Comparison of ENCODE assay signal across 8 mouse cellular contexts in genomic region chr15:93438663-93439062, GRCm38 (mm10). TPM values are rescaled to one million over a fixed set of nuclear protein-coding genes. Genes with fewer than 3 reads are reported as not detected.
DNase-seq lines count a peak whose midpoint lies in the region; ATAC-seq and TF ChIP-seq lines count a peak whose summit lies in the region.
"Had no signal": no experiment of that assay in that cellular context is flagged by ENCODE, and none has a peak within 500 bp of the region (broad histone marks: within the 10 kb centered on the region; RNA-seq: fewer than 3 reads in every experiment).

No protein-coding gene starts in this region.

- peak; percentile 75 for TF ChIP-seq CTCF in ES-Bruce4 (IDR thresholded peaks at IDR 0.05; ENCODE audit: low read depth, low read length)

- no peaks in the 10 kb centered on the region for H3K4me1 ChIP-seq in ES-Bruce4 (ENCODE audit: control insufficient read depth, insufficient read depth, low read length)
- no peaks in the 10 kb centered on the region for H3K4me1 ChIP-seq in lung, embryonic 16.5 days (replicated peaks; ENCODE audit: control insufficient read depth, insufficient read depth, low read length)
- H3K4me1 ChIP-seq: liver, embryonic 15.5 days had no signal

- no peak overlapping the region for H3K4me3 ChIP-seq in ES-Bruce4 (ENCODE audit: low read depth, low read length)
- H3K4me3 ChIP-seq in lung, embryonic 16.5 days (ENCODE audit: low read length), result no peak overlapping the region
- H3K4me3 ChIP-seq: liver, embryonic 15.5 days had no signal

- no peaks in the 10 kb centered on the region for H3K9me3 ChIP-seq in ES-Bruce4 (replicated peaks; ENCODE audit: control insufficient read depth, insufficient read depth, low read length, poor library complexity, severe bottlenecking)
- H3K9me3 ChIP-seq in lung, embryonic 16.5 days (ENCODE audit: control insufficient read depth, low read length), result peaks cover 2% of the 10 kb centered on the region; the same call in 1 of the 2 replicates
- H3K9me3 ChIP-seq: liver, embryonic 15.5 days had no signal

- no peak for TF ChIP-seq EP300 in ES-Bruce4 (IDR thresholded peaks at IDR 0.05; ENCODE audit: insufficient read depth, low read depth, low read length)

- H3K36me3 ChIP-seq in ES-Bruce4 (ENCODE audit: control insufficient read depth, insufficient read depth, low read length, poor library complexity, severe bottlenecking), result peaks cover 12% of the 10 kb centered on the region
- peaks cover 12% of the 10 kb centered on the region for H3K36me3 ChIP-seq in lung, embryonic 16.5 days (ENCODE audit: control insufficient read depth, insufficient read depth, low read length)

- intact Hi-C loops in gastrocnemius, postnatal 14 days (cut with DNase I; ENCODE audit: low total_unique reads), result loop anchor here (2.0 to 10.0 kb wide), 2 partner anchors 136 to 174 kb away; no protein-coding TSS in a partner anchor

- no peak overlapping the region for H3K27ac ChIP-seq in ES-Bruce4 (ENCODE audit: insufficient read depth, low read length)
- H3K27ac ChIP-seq in lung, embryonic 16.5 days (ENCODE audit: low read length), result no peak overlapping the region
- H3K27ac ChIP-seq: liver, embryonic 15.5 days had no signal

- TF ChIP-seq POLR2A in ES-Bruce4 (IDR thresholded peaks at IDR 0.05; ENCODE audit: insufficient read depth, low read length), result no peak

- H3K9ac ChIP-seq in ES-Bruce4 (ENCODE audit: low read depth, poor library complexity, severe bottlenecking), result no peak overlapping the region
- H3K9ac ChIP-seq in lung, embryonic 16.5 days (ENCODE audit: low read length), result no peak overlapping the region
- H3K9ac ChIP-seq: liver, embryonic 15.5 days had no signal

- DNase-seq in cerebellum, postnatal 4 days (ENCODE audit: low spot score in 2 of 2), result peak; percentile 51 to 52
- peak; percentile 40 for DNase-seq in gastrocnemius, postnatal 14 days
- DNase-seq in layer of hippocampus, adult 11-12 months (ENCODE audit: low spot score), result peak; percentile 66
- peak; percentile 77 to 81 for DNase-seq in right cerebral cortex, adult 2 months (ENCODE audit: low spot score in 2 of 2)

- no peak overlapping the region for H3K4me2 ChIP-seq in lung, embryonic 16.5 days (ENCODE audit: low read depth, low read length)
- H3K4me2 ChIP-seq: liver, embryonic 15.5 days had no signal

- ATAC-seq in activated CD4-positive, CD25-positive, alpha-beta regulatory T cell, adult 4 months, result peak; percentile 89
- ATAC-seq in lung, embryonic 16.5 days (ENCODE audit: low read depth), result peak; percentile 38; the same call in 1 of the 2 replicates

- WGBS in lung, embryonic 16.5 days, result 39% methylated on average over 5 of the region's 5 CpGs

- no peaks in the 10 kb centered on the region for H3K27me3 ChIP-seq in ES-Bruce4 (ENCODE audit: control insufficient read depth, insufficient read depth, low read length, poor library complexity, severe bottlenecking)
- no peaks in the 10 kb centered on the region for H3K27me3 ChIP-seq in lung, embryonic 16.5 days (ENCODE audit: control insufficient read depth, insufficient read depth, low read depth, low read length)
- H3K27me3 ChIP-seq: liver, embryonic 15.5 days had no signal

RNA-seq across cellular contexts. Expression of gene Pphln1, which starts 40.5 kb away (rescaled TPM):
- polyA plus RNA-seq in ES-Bruce4 (2011; ENCODE audit: insufficient read depth, insufficient read length, low read depth, missing spikeins), result 62.3 and 65.8 TPM in 2 replicates
- polyA plus RNA-seq in activated CD4-positive, CD25-positive, alpha-beta regulatory T cell, adult 4 months (2017; shearing (Covaris generic)), result 10 to 100 TPM; 35.1 to 41.6 TPM
- 10 to 100 TPM; 16.3 to 16.5 TPM for total RNA-seq in gastrocnemius, postnatal 14 days (2021)
- 42.6 and 45.1 TPM in 2 replicates for polyA plus RNA-seq in lung, embryonic 16.5 days (2015; fragmentation: Nextera tagmentation; extraction: Ambion mirVana)

RNA-seq across cellular contexts. Expression of gene Zcrb1, which starts 40.5 kb away (rescaled TPM):
- polyA plus RNA-seq in ES-Bruce4 (2011; ENCODE audit: insufficient read depth, insufficient read length, low read depth, missing spikeins), result 91.6 and 109 TPM in 2 replicates
- 10 to 100 TPM; 82.4 to 97.3 TPM for polyA plus RNA-seq in activated CD4-positive, CD25-positive, alpha-beta regulatory T cell, adult 4 months (2017; shearing (Covaris generic))
- total RNA-seq in gastrocnemius, postnatal 14 days (2021), result 10 to 100 TPM; 67.7 to 72.1 TPM
- 101 and 121 TPM in 2 replicates for polyA plus RNA-seq in lung, embryonic 16.5 days (2015; fragmentation: Nextera tagmentation; extraction: Ambion mirVana)
